Mouse (Mus musculus) heart, adult 18-20 months (tissue): Measurements from ENCODE around the gene Pip5kl1. TPM values are rescaled to one million over a fixed set of nuclear protein-coding genes. Genes with fewer than 3 reads are reported as not detected.

Experiments
- total RNA-seq, 2 experiments: library from RNA; stranded (reverse); gene quantifications; 2 replicates each; pipeline ENCODE4 v1.2.3; 2021

The Pip5kl1 gene
- total RNA-seq, 2 experiments from 2014 or later: not detected

Other genes starting within 250 kb of the Pip5kl1 start
- 10 to 100 TPM; 19.1 to 27.2 TPM for gene Ciz1, start 222.5 kb upstream of the Pip5kl1 start, total RNA-seq
- gene Dnm1, start 221.5 kb upstream of the Pip5kl1 start, total RNA-seq: 1 to 10 TPM; 3.6 to 4.4 TPM
- gene 1110008P14Rik, start 192.9 kb upstream of the Pip5kl1 start, total RNA-seq: 10 to 100 TPM; 43.2 to 50.5 TPM
- gene Lcn2, start 186.5 kb upstream of the Pip5kl1 start, total RNA-seq: 1 to 10 TPM; 4.8 to 5.6 TPM
- gene Ptges2, start 178.9 kb upstream of the Pip5kl1 start, total RNA-seq: 10 to 100 TPM; 60.2 to 68.5 TPM
- gene Naif1, start 124.3 kb upstream of the Pip5kl1 start, total RNA-seq: 1 to 10 TPM; 3.0 to 3.1 TPM
- 10 to 100 TPM in 1 of 2 experiments, 1 to 10 TPM in 1; 8.4 to 11.5 TPM for gene Slc25a25, start 123.4 kb upstream of the Pip5kl1 start, total RNA-seq
- gene Fam102a, start 39.5 kb upstream of the Pip5kl1 start, total RNA-seq: 1 to 10 TPM; 4.9 to 5.9 TPM
- 10 to 100 TPM; 14.0 to 20.2 TPM for gene Dpm2, start 3.9 kb upstream of the Pip5kl1 start, total RNA-seq
- gene 9430097D07Rik, start 887 bp downstream of the Pip5kl1 start, total RNA-seq: not detected
- 10 to 100 TPM; 14.7 to 16.1 TPM for gene St6galnac4, start 12.3 kb downstream of the Pip5kl1 start, total RNA-seq
- gene St6galnac6, start 24.9 kb downstream of the Pip5kl1 start, total RNA-seq: 100 to 1,000 TPM; 108 to 117 TPM
- gene Ak1, start 47.0 kb downstream of the Pip5kl1 start, total RNA-seq: 100 to 1,000 TPM; 654 to 691 TPM
- 100 to 1,000 TPM in 1 of 2 experiments, 10 to 100 TPM in 1; 95.1 to 106 TPM for gene Eng, start 71.8 kb downstream of the Pip5kl1 start, total RNA-seq
- gene Fpgs, start 129.3 kb downstream of the Pip5kl1 start, total RNA-seq: 1 to 10 TPM; 4.4 to 5.0 TPM
- gene Cdk9, start 138.3 kb downstream of the Pip5kl1 start, total RNA-seq: 10 to 100 TPM; 22.4 to 24.1 TPM
- 10 to 100 TPM; 23.1 to 30.8 TPM for gene Sh2d3c, start 146.3 kb downstream of the Pip5kl1 start, total RNA-seq
- gene 6330409D20Rik, start 166.2 kb downstream of the Pip5kl1 start, total RNA-seq: not detected
- gene Tor2a, start 182.4 kb downstream of the Pip5kl1 start, total RNA-seq: 1 to 10 TPM; 6.7 to 9.4 TPM
- under 1 TPM in 1 of 2 experiments, not detected in 1; 0.13 TPM for gene Ttc16, start 200.8 kb downstream of the Pip5kl1 start, total RNA-seq
- 1 to 10 TPM; 5.1 to 5.5 TPM for gene Ptrh1, start 201.0 kb downstream of the Pip5kl1 start, total RNA-seq
- not detected for gene Cfap157, start 209.6 kb downstream of the Pip5kl1 start, total RNA-seq